Mouse (Mus musculus) heart, postnatal 36 days (tissue): ENCODE measurements at regions not wholly inside any gene's neighbourhood (a gene's known extent, or its start where the extent isn't known, plus 50 kb on each side); places are given as distances from the start of the nearest gene placed in this dataset.

Experiments
- DNase-seq, 2 experiments: peaks; one replicate each; pipeline ENCODE4 v3.0.0; 2021 to 2022
- intact Hi-C: fragments of 180-260 bp; cut with DNase I; formaldehyde crosslinking; loops from one replicate; pipeline ENCODE4 v1.15.1; 2025

DNA sequence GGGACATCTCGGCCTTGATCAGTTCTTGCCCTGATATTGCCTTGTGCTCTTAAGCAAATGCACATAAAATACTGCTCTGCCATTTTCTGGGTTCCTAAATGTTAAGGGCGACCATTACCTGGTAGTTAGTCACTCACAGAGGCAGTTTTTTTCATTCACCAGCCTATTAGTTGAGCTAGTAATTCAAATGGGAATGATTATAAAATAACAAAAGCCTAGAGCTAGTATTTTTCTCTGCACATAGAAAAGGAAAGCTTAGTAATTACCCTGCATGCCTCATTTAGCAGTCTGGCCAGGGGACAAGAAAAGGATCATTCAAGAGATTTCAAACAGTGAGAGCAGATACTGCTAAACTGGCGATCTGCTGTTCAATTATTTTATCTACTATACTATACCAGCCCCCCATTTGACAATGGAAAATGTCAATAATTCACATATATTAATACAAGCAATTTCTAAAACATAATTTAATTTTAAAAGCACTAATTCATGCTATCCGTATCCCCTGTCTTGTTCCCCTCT is 645.1 kb downstream of the Pdha2 start:
- intact Hi-C loops, result no loop called here
- no peak for DNase-seq

GRCm38 (mm10) chr3:140554736-140555135 is 657.4 kb downstream of the Pdha2 start:
- DNase-seq, result no peak
- intact Hi-C loops, result no loop called here

GRCm38 (mm10) chr3:140548483-140548882 is 663.7 kb downstream of the Pdha2 start:
- no peak for DNase-seq
- intact Hi-C loops, result no loop called here

- intact Hi-C loops, result no loop called here
- DNase-seq, result no peak
Observed at GRCm38 (mm10) chr3:140531747-140532502, 680.2 kb downstream of the Pdha2 start.

- DNase-seq, result no peak
- intact Hi-C loops, result no loop called here
Observed at GRCm38 (mm10) chr3:140521653-140522278, 690.4 kb downstream of the Pdha2 start.

DNA sequence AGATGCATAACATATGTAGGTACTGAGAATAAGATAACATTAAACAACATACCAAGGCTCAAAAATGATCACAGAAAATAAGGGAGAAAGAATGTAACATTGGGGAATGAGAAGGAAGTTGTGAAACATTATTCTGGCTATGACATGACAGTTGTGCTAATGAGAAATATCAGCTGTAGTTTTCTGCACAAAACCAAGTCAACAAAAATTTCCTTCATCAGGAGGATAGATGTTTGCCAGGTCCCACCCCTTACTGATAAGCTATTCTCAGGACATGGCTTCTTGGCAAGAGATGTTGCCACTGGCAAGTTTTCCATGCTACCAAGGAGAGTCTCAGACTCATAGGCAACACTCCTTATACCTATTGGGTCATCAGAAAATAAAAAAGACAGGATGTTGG is 701.3 kb downstream of the Pdha2 start:
- DNase-seq, result peak; percentile 24 to 29

DNA sequence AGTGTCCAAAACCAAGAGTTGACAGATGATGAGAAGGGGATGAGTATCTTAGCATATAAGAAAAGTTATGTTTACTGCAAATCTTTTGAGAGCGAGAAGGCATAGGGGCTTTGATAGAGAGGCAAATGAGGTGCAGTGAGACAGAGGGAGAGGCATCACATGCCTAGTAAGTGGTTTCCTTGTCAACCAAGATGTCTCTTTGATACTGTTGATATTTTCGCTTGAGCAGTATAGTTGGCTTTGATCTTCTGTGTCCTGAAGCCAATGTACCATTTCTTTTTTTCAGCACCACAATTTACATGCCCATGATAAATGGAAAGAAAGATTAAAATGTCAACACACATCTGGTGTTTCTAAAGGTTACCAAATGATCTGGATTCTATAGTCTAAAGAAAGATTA is 702.1 kb downstream of the Pdha2 start:
- no peak for DNase-seq
- intact Hi-C loops, result no loop called here

More for the DNA sequence above, 701.3 kb downstream of the Pdha2 start:
- intact Hi-C loops, result no loop called here

DNA sequence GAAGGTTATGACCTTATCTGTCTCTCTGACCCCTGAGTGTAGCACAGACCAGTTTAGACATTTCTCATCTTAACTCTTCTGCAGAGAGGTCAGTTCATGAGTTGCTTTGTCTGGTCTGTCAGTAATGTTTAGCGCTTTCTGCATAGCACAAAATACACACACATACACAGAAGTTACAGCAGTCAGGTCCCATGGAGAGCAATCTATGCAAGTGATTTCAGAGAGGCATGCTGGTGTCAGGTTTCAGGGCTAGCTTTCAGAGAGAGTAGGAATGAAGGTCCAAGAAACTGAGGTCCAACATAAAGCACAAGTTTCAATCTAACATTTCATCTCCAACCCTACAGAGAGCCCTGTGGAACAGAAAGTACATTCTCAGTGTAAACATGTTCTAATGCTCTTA is 718.0 kb downstream of the Pdha2 start:
- intact Hi-C loops, result no loop called here

GRCm38 (mm10) chr3:140477670-140478208 is 734.4 kb downstream of the Pdha2 start:
- no peak for DNase-seq
- intact Hi-C loops, result no loop called here

More for the DNA sequence above, 718.0 kb downstream of the Pdha2 start:
- no peak for DNase-seq

DNA sequence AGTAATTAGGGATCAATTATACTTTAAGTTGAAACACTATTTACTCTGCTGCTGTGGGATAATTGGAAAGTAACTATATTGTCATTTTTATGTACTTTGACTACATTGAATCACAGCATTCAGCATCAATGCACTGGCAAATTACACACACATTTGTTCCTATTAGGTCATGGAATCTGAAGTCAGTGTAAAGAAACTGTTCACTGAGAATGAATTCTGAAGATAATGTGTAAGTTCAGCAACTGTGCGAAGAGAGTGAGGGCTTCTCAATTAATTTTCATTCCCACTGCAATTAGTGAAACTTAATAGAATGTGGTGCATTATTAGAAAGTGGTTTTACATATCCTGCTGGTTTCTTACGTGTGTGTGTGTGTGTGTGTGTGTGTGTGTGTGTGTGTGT is 735.6 kb downstream of the Pdha2 start:
- no peak for DNase-seq
- intact Hi-C loops, result no loop called here

DNA sequence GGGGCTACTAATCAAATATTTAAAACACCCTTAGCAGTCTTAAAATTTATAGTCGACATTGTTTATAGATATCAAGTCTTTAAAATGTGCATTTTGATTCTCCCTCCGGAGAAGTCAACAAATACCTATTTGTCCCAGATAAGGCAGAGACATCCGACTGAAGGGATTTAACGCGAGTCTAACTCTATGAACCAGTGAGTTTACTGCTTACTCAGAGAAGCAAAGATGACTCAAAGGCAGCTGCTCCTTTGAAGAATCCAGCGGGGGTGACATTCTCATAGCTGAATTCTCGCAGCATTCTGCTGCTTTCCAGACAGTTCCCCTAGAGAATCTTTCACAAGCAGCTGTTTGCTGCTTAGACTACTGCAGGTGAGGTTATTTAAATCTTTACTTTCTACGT is 759.6 kb downstream of the Pdha2 start:
- intact Hi-C loops, result no loop called here
- DNase-seq, result no peak

DNA sequence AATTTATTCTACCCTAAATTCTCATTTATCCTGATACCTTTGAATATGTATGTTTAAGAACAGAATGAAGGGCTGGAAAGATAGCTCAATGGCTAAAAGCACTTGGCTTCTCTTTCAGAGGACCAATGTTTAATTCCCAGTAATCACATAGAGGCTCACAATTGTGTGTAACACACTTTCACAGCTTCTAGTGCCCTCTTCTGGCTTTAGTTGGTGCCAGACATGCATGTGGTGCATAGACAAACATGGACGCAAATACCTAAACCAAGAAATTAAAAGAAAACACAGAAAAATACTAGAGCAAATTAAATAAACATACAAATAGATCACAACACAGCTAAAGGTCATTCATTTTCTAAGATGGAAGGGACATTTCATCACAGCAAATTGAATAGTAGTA is 761.0 kb downstream of the Pdha2 start:
- no peak for DNase-seq
- intact Hi-C loops, result no loop called here

GRCm38 (mm10) chr3:140409239-140409638 is 802.9 kb downstream of the Pdha2 start:
- DNase-seq, result no peak
- intact Hi-C loops, result no loop called here
